Mouse (Mus musculus) MEL-GATA-1-ER (cell line): ENCODE data around the gene Fdx1l.
"Not testable (repeated sequence)": the region's sequence is repeated elsewhere in the genome, so short reads cannot be mapped to it uniquely, and the experiment has no call there.

Experiments used
- DNase-seq: peaks from one replicate; pipeline ENCODE4 v3.0.0-alpha.2; 2012; ENCODE audit warnings: low read depth; ENCODE audit errors: extremely low read depth

Gene Fdx1l

DNA sequence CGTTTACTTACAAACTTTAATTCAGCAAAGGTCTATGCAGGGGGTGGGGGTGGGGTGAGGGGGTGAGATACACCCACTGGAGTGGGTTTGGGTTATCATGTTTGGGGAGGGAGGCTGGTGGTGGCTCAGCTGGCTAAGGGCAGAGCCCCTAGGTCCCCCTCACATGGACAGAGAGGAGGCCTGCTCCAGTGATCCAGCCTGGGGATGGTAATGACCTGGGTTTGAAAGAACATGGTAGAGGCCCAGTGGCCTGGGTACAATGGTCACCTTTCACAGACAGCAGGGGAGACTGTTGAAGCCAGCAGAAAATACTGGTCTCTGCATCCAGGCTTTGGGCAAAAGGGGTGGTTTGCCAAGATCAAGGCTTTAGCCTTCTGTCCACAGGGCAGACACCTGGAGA, 759 bp upstream of the Fdx1l start:
- no peak for DNase-seq

DNA sequence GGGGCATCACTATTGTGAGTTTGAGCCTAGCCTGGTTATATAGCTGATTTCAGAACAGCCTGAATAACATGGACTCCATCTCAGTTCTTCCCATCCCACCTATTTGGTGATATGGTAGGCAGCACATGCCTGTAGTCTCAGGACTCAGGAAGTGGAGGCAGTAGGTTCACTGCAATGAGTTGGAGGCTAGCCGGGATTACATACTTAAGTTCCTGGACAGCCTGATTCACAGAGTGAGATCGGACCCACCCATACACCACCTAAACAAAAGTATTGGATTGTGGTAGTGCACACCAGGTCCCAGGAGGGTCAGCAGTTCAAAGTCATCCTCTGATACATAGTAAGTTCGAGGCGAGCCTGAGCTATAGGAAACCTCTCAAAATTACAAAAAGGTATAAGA, 773 bp downstream of the Fdx1l start:
- peak; percentile 21 for DNase-seq

GRCm38 (mm10) chr9:21067006-21067684, 6.3 kb downstream of the Fdx1l start, which contains the start of gene Zglp1:
Gene Zglp1, minus strand, starts transcription at chr9:21067093.
- DNase-seq = no peak

GRCm38 (mm10) chr9:21062928-21063327, 10.5 kb downstream of the Fdx1l start:
- no peak for DNase-seq

DNA sequence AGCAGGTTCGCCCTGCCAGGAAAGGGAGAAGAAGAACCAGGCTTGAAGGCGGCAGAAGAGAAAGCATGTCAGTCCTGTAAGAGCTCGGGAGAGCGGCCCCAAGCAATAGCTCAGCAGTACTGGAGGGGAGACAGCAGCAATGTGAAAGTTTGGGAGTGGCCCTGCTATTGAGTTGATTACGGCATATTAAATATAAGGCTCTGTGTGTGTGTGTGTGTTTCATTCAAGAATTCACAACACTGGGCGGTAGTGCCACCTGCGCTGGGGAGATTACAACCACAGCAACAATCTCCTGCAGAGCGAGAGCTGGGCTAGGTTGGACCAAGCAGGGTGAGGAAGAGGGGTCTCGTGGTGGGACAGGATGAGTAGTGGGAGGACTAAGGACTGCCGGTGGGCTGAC, 21.8 kb downstream of the Fdx1l start:
- peak; percentile 82 for DNase-seq

DNA sequence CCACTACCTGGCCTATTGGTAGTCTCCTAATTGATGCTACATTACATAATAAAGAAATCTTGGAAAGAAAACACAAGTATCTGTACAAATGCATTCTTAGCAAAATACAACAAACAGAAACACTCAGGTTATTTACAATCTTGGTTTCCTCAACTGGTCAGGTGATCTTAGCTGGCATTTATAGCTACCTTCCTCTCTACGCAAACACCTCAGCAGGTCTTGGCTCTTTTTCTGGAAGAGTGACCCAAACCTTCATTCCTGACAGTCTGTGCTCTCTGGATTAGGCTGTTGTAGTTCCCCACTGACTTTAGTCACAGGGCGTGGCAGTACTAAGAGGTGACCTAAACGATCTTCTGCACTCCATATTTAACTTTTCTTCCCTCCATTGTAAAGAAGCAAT, 28.2 kb downstream of the Fdx1l start:
- no peak for DNase-seq

GRCm38 (mm10) chr9:21044785-21045184, 28.6 kb downstream of the Fdx1l start:
- DNase-seq = not testable (repeated sequence)

DNA sequence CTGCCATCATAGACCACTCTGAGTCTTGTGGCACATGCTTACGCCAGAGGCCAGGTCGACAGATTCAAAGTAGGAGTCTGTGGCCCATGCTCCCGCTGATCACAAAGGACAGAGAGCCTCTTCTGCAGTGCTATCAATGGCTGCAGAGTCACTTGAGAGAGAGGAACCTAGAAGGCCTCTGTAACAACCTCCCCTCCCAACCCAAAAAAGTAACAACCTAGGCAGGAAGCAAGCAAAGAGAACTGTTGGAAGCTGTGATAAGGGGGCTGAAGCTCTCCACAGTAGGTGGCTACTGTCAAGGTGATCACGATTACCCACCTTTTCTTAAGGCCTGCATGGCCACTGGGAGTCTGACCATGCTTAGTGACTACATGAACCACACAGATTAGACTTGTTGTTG, 29.9 kb downstream of the Fdx1l start:
- DNase-seq = peak; percentile 53

GRCm38 (mm10) chr9:21041308-21041707, 32.1 kb downstream of the Fdx1l start:
- peak; percentile 77 for DNase-seq

DNA sequence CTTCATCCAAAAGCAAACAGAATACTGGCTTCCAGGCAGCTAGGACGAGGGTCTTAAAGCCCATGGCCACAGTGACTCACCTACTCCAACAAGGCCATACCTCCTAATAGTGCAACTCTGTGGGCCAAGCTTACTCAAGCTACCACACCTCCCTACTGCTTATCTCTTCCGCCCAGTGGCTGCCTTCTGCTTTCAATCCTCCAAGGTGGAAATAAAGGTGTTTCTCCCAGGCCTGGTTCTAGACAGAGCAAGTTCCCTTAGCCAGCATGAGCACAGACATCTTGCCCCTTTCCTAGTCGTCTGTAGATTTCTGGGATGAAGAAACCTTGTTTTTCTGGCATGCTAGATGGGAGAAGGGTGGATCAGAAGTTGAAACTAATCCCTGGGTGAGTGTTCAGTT, 33.6 kb downstream of the Fdx1l start:
- DNase-seq = peak; percentile 90

DNA sequence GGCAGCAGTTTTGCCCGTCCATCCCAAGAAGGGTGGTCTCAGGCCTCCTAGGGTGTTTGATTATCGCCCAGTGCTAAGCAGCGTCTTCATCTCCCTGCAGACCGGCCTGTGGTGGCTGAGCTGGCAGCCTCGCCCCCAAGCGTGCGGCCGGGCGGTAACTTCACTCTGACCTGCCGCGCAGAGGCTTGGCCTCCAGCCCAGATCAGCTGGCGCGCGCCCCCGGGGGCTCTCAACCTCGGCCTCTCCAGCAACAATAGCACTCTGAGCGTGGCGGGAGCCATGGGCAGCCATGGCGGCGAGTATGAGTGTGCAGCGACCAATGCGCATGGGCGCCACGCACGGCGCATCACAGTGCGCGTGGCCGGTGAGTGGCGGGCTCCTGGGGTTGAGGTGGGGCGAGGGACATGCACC, 35.9 kb downstream of the Fdx1l start:
- no peak for DNase-seq

GRCm38 (mm10) chr9:21036666-21037065, 36.7 kb downstream of the Fdx1l start:
- no peak for DNase-seq

DNA sequence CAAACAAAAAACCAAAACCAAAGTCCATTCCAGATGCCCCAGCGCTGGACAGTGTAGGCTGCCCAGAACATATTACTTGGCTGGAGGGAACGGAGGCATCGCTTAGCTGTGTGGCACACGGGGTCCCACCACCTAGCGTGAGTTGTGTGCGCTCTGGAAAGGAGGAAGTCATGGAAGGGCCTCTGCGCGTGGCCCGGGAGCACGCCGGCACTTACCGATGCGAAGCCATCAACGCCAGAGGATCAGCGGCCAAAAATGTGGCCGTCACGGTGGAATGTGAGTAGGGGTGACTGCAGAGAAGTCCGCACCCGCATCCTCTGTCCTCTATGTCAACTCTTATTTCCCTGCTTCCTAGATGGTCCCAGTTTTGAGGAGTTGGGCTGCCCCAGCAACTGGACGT, 37.3 kb downstream of the Fdx1l start:
- no peak for DNase-seq

DNA sequence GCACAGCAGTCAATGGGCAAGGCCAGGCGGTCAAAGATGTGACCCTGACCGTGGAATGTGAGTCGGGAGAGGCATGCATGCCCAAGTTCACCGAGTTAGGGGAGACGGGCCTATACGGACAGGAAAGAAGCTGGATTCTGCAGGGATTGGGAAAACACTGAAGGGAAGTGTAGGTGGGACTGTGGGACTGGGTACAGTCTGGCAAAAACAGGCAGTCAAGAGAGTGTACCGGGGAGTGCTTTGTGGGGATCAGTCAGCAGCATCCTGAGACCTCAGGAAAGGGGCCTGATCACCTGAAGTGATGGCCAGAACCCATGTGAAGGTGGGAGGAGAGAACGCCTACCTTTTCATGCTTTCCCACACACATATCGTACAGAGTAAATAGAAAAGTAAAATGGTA, 37.8 kb downstream of the Fdx1l start:
- DNase-seq = no peak

DNA sequence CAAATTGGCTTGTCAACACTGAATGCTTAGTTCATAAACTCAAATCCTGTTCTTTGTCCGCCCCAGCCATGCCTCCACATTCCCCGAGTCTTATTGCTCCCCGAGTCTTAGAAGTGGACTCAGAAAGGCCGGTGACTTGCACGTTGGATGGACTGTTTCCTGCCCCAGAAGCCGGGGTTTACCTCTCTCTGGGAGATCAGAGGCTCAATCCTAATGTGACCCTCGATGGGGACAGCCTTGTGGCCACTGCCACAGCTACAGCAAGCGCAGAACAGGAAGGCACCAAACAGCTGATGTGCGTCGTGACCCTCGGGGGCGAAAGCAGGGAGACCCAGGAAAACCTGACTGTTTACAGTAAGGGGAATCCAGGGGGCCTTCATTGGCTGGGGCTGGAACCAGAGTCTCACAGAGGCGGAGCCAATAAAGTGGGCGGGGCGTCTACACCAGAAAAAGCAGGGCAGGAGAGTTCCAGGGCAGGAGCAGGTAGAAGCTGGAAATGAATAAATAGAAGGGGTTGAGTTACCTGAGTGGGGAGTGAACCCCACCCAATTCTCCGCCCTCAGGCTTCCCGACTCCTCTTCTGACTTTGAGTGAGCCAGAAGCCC, 38.8 kb downstream of the Fdx1l start:
- no peak for DNase-seq

GRCm38 (mm10) chr9:21033136-21033535, 40.3 kb downstream of the Fdx1l start:
- peak; percentile 95 for DNase-seq

- no peak for DNase-seq
Measured at GRCm38 (mm10) chr9:21032491-21032890, 40.9 kb downstream of the Fdx1l start.

- DNase-seq = peak; percentile 62
Measured at GRCm38 (mm10) chr9:21031896-21032351, 41.5 kb downstream of the Fdx1l start, which contains the start of gene Icam5. Gene Icam5, plus strand, starts transcription at chr9:21032073.

- DNase-seq = peak; percentile 85
Measured at GRCm38 (mm10) chr9:21031251-21031895, 42.0 kb downstream of the Fdx1l start.

DNA sequence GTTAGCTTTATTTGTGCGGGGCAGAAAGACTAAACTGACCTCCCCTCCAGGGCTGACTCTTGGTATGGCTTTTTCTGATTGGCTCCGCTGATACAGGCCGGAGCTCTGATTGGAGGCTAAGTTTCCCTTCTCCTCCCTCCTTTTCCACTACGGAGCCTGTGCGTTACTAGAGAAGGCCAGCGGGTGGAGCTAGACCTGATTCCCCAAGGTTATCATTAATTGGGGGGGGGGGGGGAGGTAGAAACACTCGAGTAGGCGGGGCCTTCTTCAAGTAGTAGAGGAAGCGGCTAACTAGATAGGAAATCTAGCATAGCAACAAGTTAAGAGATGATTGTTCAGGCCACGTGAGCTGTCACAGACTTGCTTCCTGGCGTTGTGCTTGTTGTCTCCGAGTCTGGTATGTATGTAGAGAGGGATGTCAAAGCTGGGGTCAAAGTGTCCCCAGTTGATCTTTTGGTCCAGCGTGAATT, 42.6 kb downstream of the Fdx1l start:
- peak; percentile 100 for DNase-seq

GRCm38 (mm10) chr9:21030055-21030600, 43.3 kb downstream of the Fdx1l start:
- peak; percentile 77 for DNase-seq
